Comparison of ENCODE assay signal across 11 mouse cellular contexts in genomic region chr6:97478981-97479860, GRCm38 (mm10).
A peak's percentile ranks its signal among the peaks of the same experiment; 100 is the strongest.
DNase-seq lines count a peak whose midpoint lies in the region; ATAC-seq and TF ChIP-seq lines count a peak whose summit lies in the region.
"Had no signal": no experiment of that assay in that cellular context is flagged by ENCODE, and none has a peak within 500 bp of the region (broad histone marks: within the 10 kb centered on the region; RNA-seq: fewer than 3 reads in every experiment).

No protein-coding gene starts in this region.

- H3K27me3 ChIP-seq in liver, embryonic 15.5 days = no peaks in the 10 kb centered on the region
- H3K27me3 ChIP-seq in liver, embryonic 12.5 days (replicated peaks) = no peaks in the 10 kb centered on the region; the same call in 1 of the 2 replicates
- H3K27me3 ChIP-seq in forebrain, postnatal 0 days (ENCODE audit: insufficient read depth, low read length) = no peaks in the 10 kb centered on the region

- peak; percentile 35 for DNase-seq in adrenal gland, postnatal 14 days
- no peak for DNase-seq in adrenal gland, postnatal 10 days
- DNase-seq in embryo, embryonic 11 days = peak; percentile 20
- peak; percentile 36 to 70 for DNase-seq in kidney, postnatal 4 days
- DNase-seq in cerebellum, postnatal 36 days = no peak
- no peak for DNase-seq in forebrain, postnatal 0 days
- DNase-seq: layer of hippocampus, postnatal 36 days; lung, postnatal 14 days had no signal

- H3K36me3 ChIP-seq in liver, embryonic 15.5 days (replicated peaks) = no peaks in the 10 kb centered on the region
- H3K36me3 ChIP-seq in liver, embryonic 12.5 days = no peaks in the 10 kb centered on the region
- H3K36me3 ChIP-seq in forebrain, postnatal 0 days (ENCODE audit: insufficient read depth) = no peaks in the 10 kb centered on the region

- H3K9me3 ChIP-seq in liver, embryonic 15.5 days (replicated peaks) = no peaks in the 10 kb centered on the region
- no peaks in the 10 kb centered on the region for H3K9me3 ChIP-seq in liver, embryonic 12.5 days (replicated peaks)
- H3K9me3 ChIP-seq in forebrain, postnatal 0 days (ENCODE audit: low read length) = no peaks in the 10 kb centered on the region

- 56% methylated on average over 19 of the region's 19 CpGs for WGBS in liver, embryonic 15.5 days (ENCODE audit: insufficient replicate concordance)
- WGBS in liver, embryonic 12.5 days (ENCODE audit: insufficient replicate concordance) = 60% methylated on average over 19 of the region's 19 CpGs
- WGBS in forebrain, postnatal 0 days = 60% methylated on average over 19 of the region's 19 CpGs

- ATAC-seq in liver, embryonic 15.5 days (ENCODE audit: insufficient read depth) = peak; percentile 44
- no peak for ATAC-seq in liver, embryonic 12.5 days
- ATAC-seq in forebrain, postnatal 0 days = no peak
- ATAC-seq: Patski had no signal

- no peak overlapping the region for H3K9ac ChIP-seq in liver, embryonic 15.5 days
- H3K9ac ChIP-seq in liver, embryonic 12.5 days = no peak overlapping the region
- H3K9ac ChIP-seq in forebrain, postnatal 0 days = no peak overlapping the region

- H3K4me1 ChIP-seq in liver, embryonic 15.5 days (replicated peaks) = no peaks in the 10 kb centered on the region
- no peaks in the 10 kb centered on the region for H3K4me1 ChIP-seq in liver, embryonic 12.5 days
- no peaks in the 10 kb centered on the region for H3K4me1 ChIP-seq in forebrain, postnatal 0 days (ENCODE audit: insufficient read depth)

- no peak for TF ChIP-seq CTCF in forebrain, postnatal 0 days (IDR thresholded peaks at IDR 0.05; ENCODE audit: low read depth)

- no peak overlapping the region for H3K27ac ChIP-seq in liver, embryonic 15.5 days (replicated peaks)
- H3K27ac ChIP-seq in liver, embryonic 12.5 days = no peak overlapping the region
- H3K27ac ChIP-seq in forebrain, postnatal 0 days (ENCODE audit: low read depth, low read length) = no peak overlapping the region

- no peak overlapping the region for H3K4me2 ChIP-seq in liver, embryonic 15.5 days
- no peak overlapping the region for H3K4me2 ChIP-seq in liver, embryonic 12.5 days
- H3K4me2 ChIP-seq in forebrain, postnatal 0 days (ENCODE audit: low read depth) = no peak overlapping the region

- H3K4me3 ChIP-seq in liver, embryonic 15.5 days (replicated peaks) = no peak overlapping the region
- no peak overlapping the region for H3K4me3 ChIP-seq in liver, embryonic 12.5 days
- H3K4me3 ChIP-seq in forebrain, postnatal 0 days (ENCODE audit: low read depth, low read length) = no peak overlapping the region

Comparison
In these comparisons a context has a peak if more than half of its experiments do, and no peak if none do; other contexts are left out.
1. DNase-seq: peak in adrenal gland, postnatal 14 days (single experiment), embryo, embryonic 11 days (single experiment) and kidney, postnatal 4 days (2 of 2); none in adrenal gland, postnatal 10 days (single experiment), cerebellum, postnatal 36 days (0 of 2) and forebrain, postnatal 0 days (single experiment).